Mouse (Mus musculus) G1E (cell line): Measurements from ENCODE around the gene Tox4. TPM values are rescaled to one million over a fixed set of nuclear protein-coding genes. Genes with fewer than 3 reads are reported as not detected.

Source experiments
- ATAC-seq: 2 replicates; pipeline ENCODE4 v1.8.0; 2016; ENCODE audit warnings: mild to moderate bottlenecking; ENCODE audit not compliant: insufficient number of reproducible peaks, poor library complexity, low FRiP score, severe bottlenecking; ENCODE audit errors: extremely low read depth
- DNase-seq: peaks from one replicate; pipeline ENCODE4 v3.0.0; 2012; ENCODE audit warnings: low spot score
- H3K27me3 ChIP-seq: 2 replicates; pipeline ENCODE4 v1.6.1; 2012; ENCODE audit warnings: mild to moderate bottlenecking, low read length, inconsistent platforms; ENCODE audit not compliant: insufficient read depth
- H3K36me3 ChIP-seq: replicated peaks from 2 replicates; pipeline ENCODE3; 2012; ENCODE audit warnings: mild to moderate bottlenecking, inconsistent platforms
- H3K4me1 ChIP-seq: 2 replicates; pipeline ENCODE4 v1.6.1; 2012; ENCODE audit warnings: low read depth, low read length, inconsistent platforms, mixed read lengths; ENCODE audit not compliant: insufficient read depth
- H3K4me3 ChIP-seq: 2 replicates; pipeline ENCODE4 v1.5.1; 2012; ENCODE audit warnings: low read depth, mild to moderate bottlenecking, inconsistent platforms, low read length, moderate library complexity, mixed read lengths
- H3K9me3 ChIP-seq: replicated peaks from 2 replicates; pipeline ENCODE4 v1.6.1; 2012; ENCODE audit warnings: inconsistent platforms
- CTCF ChIP-seq: IDR thresholded peaks from 2 replicates; pipeline ENCODE4 v1.5.1; 2012; ENCODE audit warnings: low read depth, low read length, inconsistent platforms, mixed read lengths
- GATA1 ChIP-seq: IDR thresholded peaks from 2 replicates; pipeline ENCODE4 v1.6.1; 2012; ENCODE audit warnings: borderline replicate concordance, low read length, inconsistent platforms, mixed read lengths
- GATA2 ChIP-seq: IDR thresholded peaks from 2 replicates; pipeline ENCODE4 v1.6.1; 2012; ENCODE audit warnings: low read depth, low read length, inconsistent platforms, borderline replicate concordance
- POLR2AphosphoS5 ChIP-seq: IDR thresholded peaks from 2 replicates; pipeline ENCODE4 v1.6.1; 2012; ENCODE audit warnings: low read depth, low read length, inconsistent platforms; ENCODE audit not compliant: insufficient replicate concordance
- TAL1 ChIP-seq: conservative IDR thresholded peaks from 2 replicates; pipeline ENCODE4 v1.6.1; 2012; ENCODE audit warnings: low read depth, low read length, inconsistent platforms, mixed read lengths
- polyA plus RNA-seq: library from polyadenylated mRNA; stranded (reverse); fragments of >175 nt; gene quantifications from 2 replicates; pipeline ENCODE4 v1.2.3, GENCODE M21; 2012
- total RNA-seq, 2 experiments: library from RNA; stranded (forward) in 1 of 2; stranded (reverse) in 1 of 2; fragments of 200-1000 nt in 1 of 2; fragments of >200 nt in 1 of 2; fragmentation: Nextera tagmentation in 1 of 2; gene quantifications; 2 replicates each; pipeline ENCODE4 v1.2.3; 2014 to 2017

Gene Tox4
- total and polyA plus RNA-seq, 3 experiments = 37.2 to 49.2 (median 42.9) TPM

GRCm38 (mm10) chr14:52310906-52311305, 32.0 kb downstream of the Tox4 start:
- Histone ChIP-seq H3K4me3 (no peak overlapping the region), H3K36me3 (peaks cover 28% of the 10 kb centered on the region), H3K4me1 (peaks cover 40% of the 10 kb centered on the region), H3K9me3 (no peaks in the 10 kb centered on the region), H3K27me3 (peaks cover 32% of the 10 kb centered on the region)
- ATAC-seq (no peak), DNase-seq (no peak)
- TF ChIP-seq POLR2AphosphoS5 (no peak), CTCF (no peak), TAL1 (no peak)

GRCm38 (mm10) chr14:52313931-52314807, 35.2 kb downstream of the Tox4 start:
- peaks cover 46% of the 10 kb centered on the region for H3K27me3 ChIP-seq
- DNase-seq (no peak), ATAC-seq (no peak)
- peaks cover 29% of the 10 kb centered on the region for H3K4me1 ChIP-seq
- TF ChIP-seq TAL1 (no peak), GATA2 (no peak), GATA1 (no peak), CTCF (no peak), POLR2AphosphoS5 (no peak)
- no peaks in the 10 kb centered on the region; the same call in 1 of the 2 replicates for H3K9me3 ChIP-seq
- peaks cover 28% of the 10 kb centered on the region for H3K36me3 ChIP-seq
- no peak overlapping the region for H3K4me3 ChIP-seq

- ATAC-seq (no peak), DNase-seq (no peak)
- peaks cover 29% of the 10 kb centered on the region for H3K4me1 ChIP-seq
- TF ChIP-seq TAL1 = no peak
- no peak for TF ChIP-seq CTCF
- TF ChIP-seq GATA1 = no peak
- TF ChIP-seq POLR2AphosphoS5 = no peak
- no peak for TF ChIP-seq GATA2
- H3K9me3 ChIP-seq = no peaks in the 10 kb centered on the region; the same call in 1 of the 2 replicates
- H3K27me3 ChIP-seq = peaks cover 48% of the 10 kb centered on the region
- peaks cover 28% of the 10 kb centered on the region for H3K36me3 ChIP-seq
- H3K4me3 ChIP-seq = no peak overlapping the region
Observed at GRCm38 (mm10) chr14:52314808-52315150, 35.8 kb downstream of the Tox4 start.

GRCm38 (mm10) chr14:52315283-52315780, 36.4 kb downstream of the Tox4 start:
- Histone ChIP-seq H3K27me3 (peaks cover 49% of the 10 kb centered on the region), H3K36me3 (peaks cover 28% of the 10 kb centered on the region), H3K4me3 (peak overlapping the region; percentile 74), H3K4me1 (peaks cover 29% of the 10 kb centered on the region), H3K9me3 (no peaks in the 10 kb centered on the region; the same call in 1 of the 2 replicates)
- TF ChIP-seq GATA1 (no peak), TAL1 (no peak), CTCF (no peak), GATA2 (no peak), POLR2AphosphoS5 (no peak)
- ATAC-seq (no peak), DNase-seq (no peak)

- H3K4me3 ChIP-seq = peak overlapping the region; percentile 74
- DNase-seq (peak; percentile 60), ATAC-seq (no peak; the same call in 1 of the 2 replicates)
- peaks cover 49% of the 10 kb centered on the region for H3K27me3 ChIP-seq
- peaks cover 28% of the 10 kb centered on the region for H3K36me3 ChIP-seq
- H3K9me3 ChIP-seq = no peaks in the 10 kb centered on the region; the same call in 1 of the 2 replicates
- TF ChIP-seq POLR2AphosphoS5 (no peak), GATA1 (no peak), CTCF (no peak), TAL1 (no peak), GATA2 (no peak)
- peaks cover 29% of the 10 kb centered on the region for H3K4me1 ChIP-seq
Observed at GRCm38 (mm10) chr14:52315792-52316440, 37.0 kb downstream of the Tox4 start.
